Mouse (Mus musculus): ENCODE results near the gene Pbx1. TPM values are rescaled to one million over a fixed set of nuclear protein-coding genes. Genes with fewer than 3 reads are reported as not detected.

Pbx1 gene
- total and polyA plus RNA-seq, 2 experiments from 2014 or later, result 17.1 to 31.3 TPM

- DNase-seq (ENCODE audit: low spot score), result no peak
- Histone ChIP-seq H3K4me1 (ENCODE audit: control insufficient read depth, insufficient read depth) (peaks cover 40% of the 10 kb centered on the region), H3K9me3 (replicated peaks; ENCODE audit: control insufficient read depth, low read length) (no peaks in the 10 kb centered on the region), H3K36me3 (replicated peaks; ENCODE audit: control insufficient read depth, insufficient read depth, low read length) (0 out of 2 replicates have a peak, but pooled peaks cover 1% of the 10 kb centered on the region), H3K4me3 (ENCODE audit: low read depth, low read length) (no peak overlapping the region), H3K27me3 (ENCODE audit: control insufficient read depth, insufficient read depth, low read length) (no peaks in the 10 kb centered on the region), H3K9ac (replicated peaks; ENCODE audit: low read depth, low read length) (no peak overlapping the region), H3K4me2 (ENCODE audit: low read depth, low read length) (no peak overlapping the region), H3K27ac (ENCODE audit: low read depth) (peak overlapping the region; percentile 74; the same call in 1 of the 2 replicates)
- 18% methylated on average over 3 of the region's 3 CpGs for WGBS
- TF ChIP-seq EP300 (IDR thresholded peaks at IDR 0.05; ENCODE audit: low read depth) (no peak), CTCF (IDR thresholded peaks at IDR 0.05; ENCODE audit: low read depth) (peak; percentile 52)
- no peak for ATAC-seq (ENCODE audit: insufficient read depth, low read depth)
These were observed 55.7 kb downstream of the Pbx1 start for GRCm38 (mm10) chr1:168376330-168376729.

- peaks cover 29% of the 10 kb centered on the region for H3K4me1 ChIP-seq (ENCODE audit: control insufficient read depth, insufficient read depth)
- no peaks in the 10 kb centered on the region for H3K9me3 ChIP-seq (replicated peaks; ENCODE audit: control insufficient read depth, low read length)
- H3K27ac ChIP-seq (ENCODE audit: low read depth), result peak overlapping the region; percentile 74
- H3K4me2 ChIP-seq (ENCODE audit: low read depth, low read length), result peak overlapping the region; percentile 28; the same call in 1 of the 2 replicates
- no peak overlapping the region for H3K9ac ChIP-seq (replicated peaks; ENCODE audit: low read depth, low read length)
- 27% methylated on average over 12 of the region's 12 CpGs for WGBS
- peak; percentile 80 for ATAC-seq (ENCODE audit: insufficient read depth, low read depth)
- no peak overlapping the region for H3K4me3 ChIP-seq (ENCODE audit: low read depth, low read length)
- TF ChIP-seq EP300 (IDR thresholded peaks at IDR 0.05; ENCODE audit: low read depth), result no peak
- no peak for TF ChIP-seq CTCF (IDR thresholded peaks at IDR 0.05; ENCODE audit: low read depth)
- no peaks in the 10 kb centered on the region for H3K27me3 ChIP-seq (ENCODE audit: control insufficient read depth, insufficient read depth, low read length)
- H3K36me3 ChIP-seq (replicated peaks; ENCODE audit: control insufficient read depth, insufficient read depth, low read length), result 0 out of 2 replicates have a peak, but pooled peaks cover 7% of the 10 kb centered on the region
- DNase-seq (ENCODE audit: low spot score), result peak; percentile 70
These were observed 57.0 kb downstream of the Pbx1 start for GRCm38 (mm10) chr1:168374953-168375600.

- H3K9me3 ChIP-seq (replicated peaks; ENCODE audit: control insufficient read depth, low read length), result no peaks in the 10 kb centered on the region
- H3K27me3 ChIP-seq (ENCODE audit: control insufficient read depth, insufficient read depth, low read length), result no peaks in the 10 kb centered on the region
- H3K9ac ChIP-seq (replicated peaks; ENCODE audit: low read depth, low read length), result no peak overlapping the region
- ATAC-seq (ENCODE audit: insufficient read depth, low read depth), result no peak
- no peak overlapping the region for H3K4me2 ChIP-seq (ENCODE audit: low read depth, low read length)
- H3K27ac ChIP-seq (ENCODE audit: low read depth), result no peak overlapping the region
- WGBS, result 86% methylated on average over 2 of the region's 2 CpGs
- TF ChIP-seq EP300 (IDR thresholded peaks at IDR 0.05; ENCODE audit: low read depth), result no peak
- TF ChIP-seq CTCF (IDR thresholded peaks at IDR 0.05; ENCODE audit: low read depth), result no peak
- DNase-seq (ENCODE audit: low spot score), result no peak
- peaks cover 27% of the 10 kb centered on the region for H3K4me1 ChIP-seq (ENCODE audit: control insufficient read depth, insufficient read depth)
- no peak overlapping the region for H3K4me3 ChIP-seq (ENCODE audit: low read depth, low read length)
- H3K36me3 ChIP-seq (replicated peaks; ENCODE audit: control insufficient read depth, insufficient read depth, low read length), result 0 out of 2 replicates have a peak, but pooled peaks cover 7% of the 10 kb centered on the region
These were observed 60.0 kb downstream of the Pbx1 start for GRCm38 (mm10) chr1:168372089-168372488.

GRCm38 (mm10) chr1:168370966-168371365 lies 61.1 kb downstream of the Pbx1 start:
- Histone ChIP-seq H3K4me2 (ENCODE audit: low read depth, low read length) (no peak overlapping the region), H3K36me3 (replicated peaks; ENCODE audit: control insufficient read depth, insufficient read depth, low read length) (0 out of 2 replicates have a peak, but pooled peaks cover 7% of the 10 kb centered on the region), H3K27ac (ENCODE audit: low read depth) (no peak overlapping the region), H3K9ac (replicated peaks; ENCODE audit: low read depth, low read length) (no peak overlapping the region), H3K4me1 (ENCODE audit: control insufficient read depth, insufficient read depth) (peaks cover 19% of the 10 kb centered on the region), H3K27me3 (ENCODE audit: control insufficient read depth, insufficient read depth, low read length) (no peaks in the 10 kb centered on the region), H3K4me3 (ENCODE audit: low read depth, low read length) (no peak overlapping the region), H3K9me3 (replicated peaks; ENCODE audit: control insufficient read depth, low read length) (no peaks in the 10 kb centered on the region)
- WGBS, result 84% methylated on average over 9 of the region's 9 CpGs
- DNase-seq (ENCODE audit: low spot score) (no peak), ATAC-seq (ENCODE audit: insufficient read depth, low read depth) (no peak)
- no peak for TF ChIP-seq CTCF (IDR thresholded peaks at IDR 0.05; ENCODE audit: low read depth)

GRCm38 (mm10) chr1:168366261-168366660 lies 65.8 kb downstream of the Pbx1 start:
- Histone ChIP-seq H3K4me1 (ENCODE audit: control insufficient read depth, insufficient read depth) (peaks cover 3% of the 10 kb centered on the region; the same call in 1 of the 2 replicates), H3K36me3 (replicated peaks; ENCODE audit: control insufficient read depth, insufficient read depth, low read length) (0 out of 2 replicates have a peak, but pooled peaks cover 6% of the 10 kb centered on the region), H3K9ac (replicated peaks; ENCODE audit: low read depth, low read length) (no peak overlapping the region), H3K27ac (ENCODE audit: low read depth) (no peak overlapping the region), H3K4me3 (ENCODE audit: low read depth, low read length) (no peak overlapping the region), H3K9me3 (replicated peaks; ENCODE audit: control insufficient read depth, low read length) (no peaks in the 10 kb centered on the region), H3K4me2 (ENCODE audit: low read depth, low read length) (no peak overlapping the region), H3K27me3 (ENCODE audit: control insufficient read depth, insufficient read depth, low read length) (no peaks in the 10 kb centered on the region)
- TF ChIP-seq EP300 (IDR thresholded peaks at IDR 0.05; ENCODE audit: low read depth), result no peak
- no peak for TF ChIP-seq CTCF (IDR thresholded peaks at IDR 0.05; ENCODE audit: low read depth)
- WGBS, result 86% methylated on average over 5 of the region's 5 CpGs
- ATAC-seq (ENCODE audit: insufficient read depth, low read depth), result no peak
- no peak for DNase-seq (ENCODE audit: low spot score)
